Mouse (Mus musculus): ENCODE results near the gene Zfp119a. TPM values are rescaled to one million over a fixed set of nuclear protein-coding genes. Genes with fewer than 3 reads are reported as not detected.
"Not testable (repeated sequence)": the region's sequence is repeated elsewhere in the genome, so short reads cannot be mapped to it uniquely, and the experiment has no call there.

Gene Zfp119a
- polyA plus RNA-seq (2012; rRNA removed) = 0.35 and 0.90 TPM in 2 replicates

- DNase-seq = peak; percentile 85
- peak; percentile 89 for TF ChIP-seq POLR2A (IDR thresholded peaks at IDR 0.05; ENCODE audit: borderline replicate concordance, extremely low read depth, low read depth, low read length)
- under 1% methylated on average over 36 of the region's 53 CpGs for WGBS
- not testable (repeated sequence) for H3K4me1 ChIP-seq (ENCODE audit: control insufficient read depth, insufficient read depth, low read length)
- peak within 1 kb of the TSS; percentile 84 for H3K4me3 ChIP-seq (replicated peaks; ENCODE audit: extremely low read depth, low read depth, low read length)
These were observed at the start of gene Zfp119a for GRCm38 (mm10) chr17:55878636-55879369. TSS of gene Zfp119a (minus strand) at chr17:55878930.

DNA sequence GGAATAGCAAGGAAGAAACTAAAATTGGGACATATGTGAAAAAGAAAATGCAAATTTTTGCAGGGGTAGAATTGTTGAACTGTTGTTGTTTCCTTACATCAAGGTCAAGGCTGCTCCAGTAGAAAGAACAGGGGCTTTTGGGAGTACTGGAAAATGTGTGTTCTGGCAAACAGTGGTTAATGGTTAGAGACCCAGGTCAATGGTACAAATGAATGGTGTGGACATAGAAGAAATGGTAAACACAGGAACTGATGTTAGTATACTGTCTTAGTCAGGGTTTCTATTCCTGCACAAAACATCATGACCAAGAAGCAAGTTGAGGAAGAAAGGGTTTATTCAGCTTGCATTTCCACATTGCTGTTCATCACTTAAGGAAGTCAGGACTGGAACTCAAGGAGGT lies 27.9 kb upstream of the Zfp119a start:
- no peaks in the 10 kb centered on the region for H3K4me1 ChIP-seq (ENCODE audit: control insufficient read depth, insufficient read depth, low read length)
- no peak for TF ChIP-seq CTCF (IDR thresholded peaks at IDR 0.05; ENCODE audit: insufficient read depth, low read length)
- no peak for TF ChIP-seq POLR2A (IDR thresholded peaks at IDR 0.05; ENCODE audit: borderline replicate concordance, extremely low read depth, low read depth, low read length)

GRCm38 (mm10) chr17:55904131-55904530 lies 25.4 kb upstream of the Zfp119a start:
- Histone ChIP-seq H3K4me3 (replicated peaks; ENCODE audit: extremely low read depth, low read depth, low read length) (no peak overlapping the region), H3K4me1 (ENCODE audit: control insufficient read depth, insufficient read depth, low read length) (no peaks in the 10 kb centered on the region)
- no peak for DNase-seq
- no peak for TF ChIP-seq CTCF (IDR thresholded peaks at IDR 0.05; ENCODE audit: insufficient read depth, low read length)
- no peak for TF ChIP-seq POLR2A (IDR thresholded peaks at IDR 0.05; ENCODE audit: borderline replicate concordance, extremely low read depth, low read depth, low read length)
- 56% methylated on average over 6 of the region's 6 CpGs for WGBS

More for the DNA sequence above, 27.9 kb upstream of the Zfp119a start:
- H3K4me3 ChIP-seq (replicated peaks; ENCODE audit: extremely low read depth, low read depth, low read length) = no peak overlapping the region
- DNase-seq = no peak

DNA sequence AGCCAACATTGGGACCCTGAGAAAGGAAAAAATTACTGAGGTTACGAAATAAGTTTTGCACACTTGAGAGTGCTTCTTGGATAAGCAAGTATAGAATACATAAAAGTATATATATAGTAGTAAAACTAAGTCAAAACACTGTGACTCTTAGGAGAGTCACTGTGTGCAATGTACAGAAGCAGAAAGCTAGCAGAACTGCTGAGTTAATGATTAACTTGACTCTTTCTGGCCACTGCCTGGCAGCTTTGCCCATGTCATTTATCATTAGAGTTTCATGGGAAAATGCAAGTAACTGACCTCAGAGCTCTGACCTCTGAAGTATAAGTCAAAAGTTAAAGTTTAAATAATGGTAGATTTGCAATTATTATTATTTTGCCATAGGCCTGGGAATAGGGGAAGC lies 25.0 kb upstream of the Zfp119a start:
- no peaks in the 10 kb centered on the region for H3K4me1 ChIP-seq (ENCODE audit: control insufficient read depth, insufficient read depth, low read length)
- 68% methylated on average over 1 of the region's 1 CpGs for WGBS
- TF ChIP-seq CTCF (IDR thresholded peaks at IDR 0.05; ENCODE audit: insufficient read depth, low read length) (no peak), POLR2A (IDR thresholded peaks at IDR 0.05; ENCODE audit: borderline replicate concordance, extremely low read depth, low read depth, low read length) (no peak)
- DNase-seq = no peak
- no peak overlapping the region for H3K4me3 ChIP-seq (replicated peaks; ENCODE audit: extremely low read depth, low read depth, low read length)

DNA sequence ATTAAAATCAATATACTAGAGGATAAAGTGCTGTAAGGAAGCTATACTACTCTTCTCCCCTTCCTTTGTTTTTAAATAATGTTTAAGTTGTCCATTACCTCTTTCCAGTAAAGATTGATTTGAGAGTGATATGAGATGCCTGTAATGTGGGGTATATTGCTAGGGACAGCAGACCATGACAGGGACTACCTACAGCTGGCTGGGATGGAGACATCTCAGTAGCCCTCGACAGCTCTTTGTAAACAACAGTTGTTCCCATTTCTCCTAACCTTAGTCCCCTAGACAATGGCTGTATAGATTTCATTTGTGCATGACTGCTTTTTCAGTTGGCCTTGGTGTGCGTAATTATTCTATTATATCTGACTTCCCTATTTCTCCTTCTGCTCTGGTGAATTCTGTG lies 24.4 kb upstream of the Zfp119a start:
- 58% methylated on average over 2 of the region's 2 CpGs for WGBS
- Histone ChIP-seq H3K4me3 (replicated peaks; ENCODE audit: extremely low read depth, low read depth, low read length) (no peak overlapping the region), H3K4me1 (ENCODE audit: control insufficient read depth, insufficient read depth, low read length) (no peaks in the 10 kb centered on the region)
- DNase-seq = no peak
- TF ChIP-seq CTCF (IDR thresholded peaks at IDR 0.05; ENCODE audit: insufficient read depth, low read length) (no peak), POLR2A (IDR thresholded peaks at IDR 0.05; ENCODE audit: borderline replicate concordance, extremely low read depth, low read depth, low read length) (no peak)

DNA sequence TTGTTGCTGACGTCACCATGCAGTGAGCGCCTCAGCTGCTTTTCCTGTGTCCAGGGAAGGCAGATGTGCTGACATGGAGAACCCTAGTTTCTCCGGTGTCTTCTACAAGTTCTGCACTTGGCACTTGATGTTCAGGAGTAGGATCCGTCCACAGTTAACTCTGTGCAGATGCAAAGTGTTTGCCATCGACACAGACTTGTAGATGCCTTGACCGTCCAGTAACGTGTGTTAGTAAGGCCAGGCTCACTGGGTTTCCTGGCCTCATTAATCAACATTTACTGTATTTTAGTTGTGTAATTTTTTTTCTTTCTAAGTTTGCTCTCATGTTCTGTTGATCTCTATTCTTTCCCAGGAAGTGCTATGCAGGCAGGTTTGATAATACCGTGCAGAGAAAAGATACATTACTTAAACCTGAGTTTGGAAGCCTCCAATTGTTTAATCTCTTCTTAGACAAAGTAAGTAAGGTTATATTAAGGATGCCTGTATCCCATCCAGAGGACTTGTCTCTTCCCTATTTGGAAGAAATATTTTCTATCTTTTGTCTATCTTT lies 13.8 kb upstream of the Zfp119a start:
- not testable (repeated sequence) for H3K4me1 ChIP-seq (ENCODE audit: control insufficient read depth, insufficient read depth, low read length)
- H3K4me3 ChIP-seq (replicated peaks; ENCODE audit: extremely low read depth, low read depth, low read length) = peak overlapping the region; percentile 58
- DNase-seq = peak; percentile 58
- 4% methylated on average over 7 of the region's 8 CpGs for WGBS

DNA sequence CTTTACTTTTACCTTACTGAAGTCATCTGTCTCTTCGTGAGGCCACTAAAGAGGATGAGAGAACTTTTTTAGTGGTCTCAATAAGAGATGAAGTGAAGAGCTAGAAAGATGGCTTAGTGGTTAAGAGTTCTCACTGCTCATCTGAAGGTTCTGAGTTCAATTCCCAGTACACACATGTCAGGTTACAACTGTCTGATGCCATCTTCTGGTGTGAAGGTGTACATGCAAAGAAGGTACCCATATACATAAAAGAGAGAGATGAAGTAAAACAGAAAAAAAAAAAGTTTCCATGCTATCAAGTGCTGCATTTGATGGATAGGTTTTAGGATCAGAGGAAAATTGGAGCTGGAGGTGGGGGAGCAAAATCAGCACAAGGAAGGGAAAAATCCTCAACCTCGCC lies 6.2 kb upstream of the Zfp119a start:
- Histone ChIP-seq H3K4me1 (ENCODE audit: control insufficient read depth, insufficient read depth, low read length) (no peaks in the 10 kb centered on the region), H3K4me3 (replicated peaks; ENCODE audit: extremely low read depth, low read depth, low read length) (no peak overlapping the region)
- no peak for TF ChIP-seq POLR2A (IDR thresholded peaks at IDR 0.05; ENCODE audit: borderline replicate concordance, extremely low read depth, low read depth, low read length)
- TF ChIP-seq CTCF (IDR thresholded peaks at IDR 0.05; ENCODE audit: insufficient read depth, low read length) = no peak
- WGBS = 54% methylated on average over 2 of the region's 2 CpGs
- no peak for DNase-seq

- whole genome bisulfite sequencing = 40% methylated on average over 2 of the region's 2 CpGs
- no peak for DNase-seq
- Histone ChIP-seq H3K4me3 (replicated peaks; ENCODE audit: extremely low read depth, low read depth, low read length) (no peak overlapping the region), H3K4me1 (ENCODE audit: control insufficient read depth, insufficient read depth, low read length) (no peaks in the 10 kb centered on the region)
- TF ChIP-seq POLR2A (IDR thresholded peaks at IDR 0.05; ENCODE audit: borderline replicate concordance, extremely low read depth, low read depth, low read length) (no peak), CTCF (IDR thresholded peaks at IDR 0.05; ENCODE audit: insufficient read depth, low read length) (no peak)
These were observed 4.9 kb upstream of the Zfp119a start for GRCm38 (mm10) chr17:55883631-55884030.

DNA sequence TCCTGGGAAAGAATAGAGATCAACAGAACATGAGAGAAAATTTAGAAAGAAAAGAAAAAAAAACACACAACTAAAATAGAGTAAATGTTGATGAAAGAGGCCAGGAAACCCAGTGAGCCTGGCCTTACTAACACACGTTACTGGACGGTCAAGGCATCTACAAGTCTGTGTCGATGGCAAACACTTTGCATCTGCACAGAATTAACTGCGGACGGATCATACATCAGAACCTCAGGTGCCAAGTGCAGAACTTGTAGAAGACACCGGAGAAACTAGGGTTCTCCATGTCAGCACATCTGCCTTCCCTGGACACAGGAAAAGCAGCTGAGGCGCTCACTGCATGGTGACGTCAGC lies 471 bp downstream of the Zfp119a start:
- DNase-seq; H3K4me1 ChIP-seq (ENCODE audit: control insufficient read depth, insufficient read depth, low read length): not testable (repeated sequence)
- 0% methylated on average over 6 of the region's 8 CpGs for WGBS
- H3K4me3 ChIP-seq (replicated peaks; ENCODE audit: extremely low read depth, low read depth, low read length) = peak overlapping the region; percentile 33

DNA sequence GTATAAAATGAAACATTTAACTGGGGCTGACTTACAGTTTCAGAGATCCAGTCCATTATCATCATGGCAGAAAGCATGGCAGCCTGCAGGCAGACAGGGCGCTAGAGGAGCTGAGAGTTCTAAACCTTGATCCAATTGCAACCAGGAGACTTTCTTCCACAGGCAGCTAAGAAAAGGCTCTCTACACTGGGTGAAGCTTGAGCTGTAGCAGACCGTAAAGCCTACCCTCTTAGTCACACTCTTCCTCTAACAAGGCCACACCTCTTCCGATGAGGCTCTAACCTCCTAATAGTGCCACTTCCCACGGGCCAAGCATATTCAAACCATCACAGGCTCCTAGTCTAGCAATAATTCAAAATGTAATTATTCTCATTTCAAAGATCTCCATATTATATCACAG lies 1.5 kb downstream of the Zfp119a start:
- DNase-seq = no peak
- no peak for TF ChIP-seq CTCF (IDR thresholded peaks at IDR 0.05; ENCODE audit: insufficient read depth, low read length)
- TF ChIP-seq POLR2A (IDR thresholded peaks at IDR 0.05; ENCODE audit: borderline replicate concordance, extremely low read depth, low read depth, low read length) = no peak
- WGBS = 76% methylated on average over 4 of the region's 4 CpGs
- Histone ChIP-seq H3K4me1 (ENCODE audit: control insufficient read depth, insufficient read depth, low read length) (no peaks in the 10 kb centered on the region; the same call in 1 of the 2 replicates), H3K4me3 (replicated peaks; ENCODE audit: extremely low read depth, low read depth, low read length) (no peak overlapping the region)
